Mouse (Mus musculus): ENCODE results near the gene Fam117a.

GRCm38 (mm10) chr11:95340664-95341063 lies 3.8 kb downstream of the Fam117a start:
- TF ChIP-seq CTCF (IDR thresholded peaks at IDR 0.05; ENCODE audit: low read depth) (no peak), EP300 (IDR thresholded peaks at IDR 0.05; ENCODE audit: low read depth) (no peak)
